Mouse (Mus musculus): Measurements from ENCODE around the gene Rp9. TPM values are rescaled to one million over a fixed set of nuclear protein-coding genes. Genes with fewer than 3 reads are reported as not detected.
A peak's percentile ranks its signal among the peaks of the same experiment; 100 is the strongest.
"Not testable (repeated sequence)": the region's sequence is repeated elsewhere in the genome, so short reads cannot be mapped to it uniquely, and the experiment has no call there.

Gene Rp9
- total RNA-seq, 2 experiments from 2014 or later: 55.9 to 58.6 TPM

GRCm38 (mm10) chr9:22466212-22466611 lies 3.3 kb downstream of the Rp9 start:
- DNase-seq: no peak
- intact Hi-C loops (cut with DNase I): no loop called here

DNA sequence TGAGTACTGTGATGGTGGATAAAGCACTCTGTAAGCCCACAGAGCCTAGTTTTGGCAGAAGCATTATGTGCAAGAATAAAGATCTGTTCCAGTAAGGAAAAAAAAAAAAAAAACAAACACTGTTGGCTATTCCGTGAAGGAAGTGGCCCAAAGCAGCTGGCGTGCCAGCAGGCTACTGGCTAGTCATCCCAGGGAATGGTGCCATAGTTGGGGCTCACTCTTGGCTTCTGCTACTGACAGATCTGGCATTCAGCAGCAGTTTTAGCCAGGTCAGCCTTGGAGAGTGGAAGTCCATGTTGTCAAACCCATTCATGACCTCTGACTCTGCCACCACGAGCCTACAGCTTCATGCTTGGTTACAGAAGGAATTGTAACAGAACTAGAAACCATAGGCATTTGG lies 7.6 kb downstream of the Rp9 start:
- peak; percentile 85 for DNase-seq
- intact Hi-C loops (cut with DNase I): no loop called here

- intact Hi-C loops (cut with DNase I): no loop called here
- no peak for DNase-seq
These were observed 12.3 kb downstream of the Rp9 start for GRCm38 (mm10) chr9:22457142-22457835.

- intact Hi-C loops (cut with DNase I): no loop called here
- DNase-seq: no peak
These were observed 14.5 kb downstream of the Rp9 start for GRCm38 (mm10) chr9:22455041-22455440.

DNA sequence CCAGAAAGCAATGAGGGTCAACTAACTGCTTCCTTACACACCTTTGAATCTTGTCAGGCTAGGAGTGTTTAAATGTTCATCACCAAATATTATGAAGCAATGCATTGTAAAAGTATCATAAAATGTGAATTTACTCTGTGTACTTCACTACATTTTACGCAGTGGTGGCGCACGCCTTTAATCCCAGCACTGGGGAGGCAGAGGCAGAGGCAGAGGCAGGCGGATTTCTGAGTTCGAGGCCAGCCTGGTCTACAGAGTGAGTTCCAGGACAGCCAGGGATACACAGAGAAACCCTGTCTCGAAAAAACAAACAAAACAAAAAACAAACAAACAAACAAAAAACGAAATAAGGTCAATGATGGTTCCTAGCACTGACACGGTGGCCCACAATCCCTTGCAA lies 15.6 kb downstream of the Rp9 start, which contains the start of gene Gm17545:
Gene Gm17545, plus strand, starts transcription at position 301 of the 400 bp plus-strand sequence.
- DNase-seq; intact Hi-C loops (cut with DNase I): not testable (repeated sequence)

DNA sequence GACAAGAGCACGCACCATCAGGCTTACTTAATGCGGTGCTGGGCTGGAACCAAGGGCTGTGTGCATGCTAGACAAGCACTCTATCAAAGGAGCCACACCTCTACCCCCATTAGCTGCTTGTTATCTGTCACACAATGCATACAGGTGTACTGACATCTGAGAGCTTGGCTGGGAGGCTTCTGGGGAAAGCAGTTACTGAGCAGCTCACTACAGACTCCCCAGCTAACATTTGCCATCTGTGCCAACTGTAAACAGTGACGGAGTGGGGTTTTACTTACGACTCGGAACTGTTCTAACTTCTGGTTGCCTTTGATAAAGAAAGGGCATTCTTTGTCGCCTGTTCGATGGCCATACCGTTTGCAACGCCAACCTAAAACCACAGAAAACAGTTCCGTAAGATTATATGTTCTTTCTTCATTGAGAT lies 16.0 kb downstream of the Rp9 start:
- DNase-seq: no peak
- intact Hi-C loops (cut with DNase I): no loop called here

- no peak for DNase-seq
- intact Hi-C loops (cut with DNase I): no loop called here
These were observed 16.8 kb downstream of the Rp9 start for GRCm38 (mm10) chr9:22452697-22453096.

DNA sequence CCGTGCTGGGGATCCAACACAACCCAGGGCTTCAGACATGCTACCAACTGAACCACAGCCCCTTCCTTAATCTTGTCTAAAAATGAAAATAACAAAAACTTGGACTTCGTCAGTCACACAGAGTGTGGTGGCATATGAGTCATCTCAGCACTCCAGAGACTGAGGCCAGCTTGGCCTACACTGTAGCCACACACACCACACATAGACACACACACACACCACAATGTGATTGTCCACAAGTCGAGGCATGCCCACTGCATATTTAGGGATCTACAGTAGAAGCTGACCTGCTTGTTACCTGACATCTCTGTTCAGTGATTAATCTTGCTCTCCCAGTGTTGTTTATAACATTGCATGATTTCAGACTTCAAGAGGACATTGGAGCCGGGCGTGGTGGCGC lies 20.3 kb downstream of the Rp9 start:
- intact Hi-C loops (cut with DNase I): no loop called here
- no peak for DNase-seq

DNA sequence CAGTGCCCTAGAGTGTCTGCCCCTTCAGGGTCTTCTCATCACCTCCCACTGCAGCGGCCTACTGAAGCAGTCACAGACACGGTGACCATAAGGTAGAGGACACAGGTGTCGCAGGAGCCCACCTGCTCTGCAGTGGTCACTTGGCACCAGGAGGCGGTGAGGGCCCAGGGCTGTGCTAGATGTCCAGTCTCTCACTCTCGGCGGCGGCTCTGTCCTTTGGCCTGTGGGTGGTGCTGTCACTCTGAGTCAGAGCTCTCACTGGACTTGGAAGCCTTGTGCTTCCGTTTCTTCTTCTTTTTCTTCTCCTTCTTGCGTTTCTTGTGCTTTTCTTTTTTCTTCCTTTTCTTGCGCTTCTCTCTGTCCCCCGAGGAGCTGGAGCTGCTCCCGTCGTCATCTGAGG lies 21.1 kb downstream of the Rp9 start:
- intact Hi-C loops (cut with DNase I): no loop called here

DNA sequence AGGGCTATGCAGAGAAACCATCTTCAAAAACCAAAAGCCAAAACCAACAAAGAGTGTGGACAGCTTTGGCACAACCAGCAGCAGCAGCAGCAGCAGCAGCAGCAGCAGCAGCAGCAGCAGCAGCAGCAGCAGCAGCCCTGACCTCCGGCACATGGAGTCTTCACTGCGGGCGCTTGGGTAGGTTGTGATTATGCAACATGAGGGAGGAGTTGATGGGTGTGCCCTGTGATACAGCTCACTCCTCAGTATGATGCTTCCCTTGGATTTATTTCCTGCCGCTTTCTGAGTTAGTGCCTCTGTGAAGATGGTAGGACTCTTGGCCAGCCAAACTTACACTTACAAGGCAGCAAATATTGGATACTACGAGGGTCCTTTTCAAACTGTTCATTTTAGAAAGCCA lies 22.3 kb downstream of the Rp9 start:
- intact Hi-C loops (cut with DNase I): no loop called here
- no peak for DNase-seq

More for the DNA sequence above, 21.1 kb downstream of the Rp9 start:
- DNase-seq: no peak

- intact Hi-C loops (cut with DNase I): no loop called here
- DNase-seq: no peak
These were observed 24.4 kb downstream of the Rp9 start for GRCm38 (mm10) chr9:22445123-22445522.

GRCm38 (mm10) chr9:22443157-22443556 lies 26.4 kb downstream of the Rp9 start:
- no peak for DNase-seq

GRCm38 (mm10) chr9:22438826-22439225 lies 30.7 kb downstream of the Rp9 start:
- DNase-seq: no peak
- intact Hi-C loops (cut with DNase I): no loop called here

More at GRCm38 (mm10) chr9:22443157-22443556, 26.4 kb downstream of the Rp9 start:
- intact Hi-C loops (cut with DNase I): no loop called here

GRCm38 (mm10) chr9:22434101-22434500 lies 35.4 kb downstream of the Rp9 start:
- intact Hi-C loops (cut with DNase I): no loop called here
- no peak for DNase-seq

- no peak for DNase-seq
- intact Hi-C loops (cut with DNase I): no loop called here
These were observed 36.3 kb downstream of the Rp9 start for GRCm38 (mm10) chr9:22433221-22433620.

DNA sequence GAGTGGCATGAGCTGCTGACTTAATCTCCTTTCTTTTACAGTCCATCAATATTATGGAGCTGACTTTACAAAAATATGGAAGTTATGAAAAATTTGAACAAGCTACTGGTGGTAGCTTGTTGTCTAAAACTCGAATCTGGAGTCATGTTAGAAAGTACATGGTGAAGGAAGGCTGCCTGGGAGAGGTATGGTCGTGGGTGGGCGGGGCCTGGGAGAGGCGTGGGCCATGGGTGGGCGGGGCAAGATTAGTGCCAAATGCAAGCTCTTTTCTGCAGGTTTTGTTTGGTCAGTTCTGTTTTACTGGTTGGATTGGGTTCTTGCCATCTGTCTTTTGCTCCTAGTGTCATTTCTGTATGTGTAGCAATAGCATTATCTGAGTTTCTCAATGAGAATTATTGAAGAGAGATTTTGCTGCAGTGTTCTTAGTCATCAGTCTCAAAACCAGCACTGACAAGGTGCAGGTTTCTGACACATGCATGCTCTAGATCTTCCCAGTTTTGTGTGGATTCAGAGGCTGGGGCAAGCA lies 39.2 kb downstream of the Rp9 start:
- intact Hi-C loops (cut with DNase I): no loop called here
- no peak for DNase-seq

GRCm38 (mm10) chr9:22429533-22430241 lies 39.9 kb downstream of the Rp9 start:
- DNase-seq: no peak
- intact Hi-C loops (cut with DNase I): no loop called here

GRCm38 (mm10) chr9:22428666-22429410 lies 40.7 kb downstream of the Rp9 start:
- no peak for DNase-seq
- intact Hi-C loops (cut with DNase I): no loop called here

- DNase-seq: no peak
- intact Hi-C loops (cut with DNase I): no loop called here
These were observed 41.4 kb downstream of the Rp9 start for GRCm38 (mm10) chr9:22428028-22428665.

GRCm38 (mm10) chr9:22424719-22425118 lies 44.8 kb downstream of the Rp9 start:
- intact Hi-C loops (cut with DNase I): no loop called here
- no peak for DNase-seq

- no peak for DNase-seq
- intact Hi-C loops (cut with DNase I): no loop called here
These were observed 45.3 kb downstream of the Rp9 start for GRCm38 (mm10) chr9:22424196-22424595.
